Mouse (Mus musculus) cortical plate, adult 2 months (tissue): ENCODE data around the gene Gm1993. TPM values are rescaled to one million over a fixed set of nuclear protein-coding genes. Genes with fewer than 3 reads are reported as not detected.
"Not testable (repeated sequence)": the region's sequence is repeated elsewhere in the genome, so short reads cannot be mapped to it uniquely, and the experiment has no call there.

Source experiments
- H3K27ac ChIP-seq: fragments of 200-500 bp; 2 replicates; pipeline ENCODE4 v1.5.1; 2012; ENCODE audit warnings: low read length, control low read depth, inconsistent platforms; ENCODE audit not compliant: insufficient read depth
- H3K4me1 ChIP-seq: fragments of 200-500 bp; 2 replicates; pipeline ENCODE4 v1.6.1; 2011; ENCODE audit warnings: low read length; ENCODE audit not compliant: control insufficient read depth, insufficient read depth
- H3K4me3 ChIP-seq: fragments of 200-500 bp; 2 replicates; pipeline ENCODE4 v1.5.1; 2011; ENCODE audit warnings: mild to moderate bottlenecking, low read length, control low read depth; ENCODE audit not compliant: insufficient read depth
- polyA plus RNA-seq: library from polyadenylated mRNA; depleted of rRNA; stranded (reverse); fragments of >200 nt; gene quantifications from 2 replicates; pipeline ENCODE4 v1.2.3, GENCODE M21; 2012; rRNA removed

The Gm1993 gene
- not detected in 2 replicates for polyA plus RNA-seq

DNA sequence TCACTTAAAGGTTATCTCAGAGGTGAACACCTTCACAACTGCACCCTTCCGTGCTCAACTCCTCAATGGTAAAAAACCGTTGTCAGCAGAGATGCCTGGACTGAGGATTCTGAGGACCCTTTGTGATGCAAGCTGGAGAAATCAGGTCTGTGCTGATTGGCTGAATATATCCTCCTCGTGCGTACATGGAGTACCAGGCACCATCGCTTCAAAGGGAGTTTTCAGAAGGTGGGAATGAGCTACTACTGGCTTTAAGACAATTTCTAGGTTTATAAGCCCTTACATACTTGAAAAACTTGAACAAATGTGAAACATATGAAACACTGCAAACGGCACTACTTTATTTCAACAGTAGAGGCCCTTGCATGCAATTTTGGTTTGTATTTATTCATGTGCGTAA, at the start of gene Gm1993:
Gene Gm1993 (minus strand): TSS at position 101 of the 400 bp plus-strand sequence.
- H3K27ac ChIP-seq, H3K4me3 ChIP-seq, H3K4me1 ChIP-seq: not testable (repeated sequence)
